Comparison of ENCODE assay signal across 31 mouse cellular contexts in genomic region chr5:143422990-143423389, GRCm38 (mm10). TPM values are rescaled to one million over a fixed set of nuclear protein-coding genes. Genes with fewer than 3 reads are reported as not detected.
DNase-seq lines count a peak whose midpoint lies in the region; ATAC-seq and TF ChIP-seq lines count a peak whose summit lies in the region.
"Had no signal": no experiment of that assay in that cellular context is flagged by ENCODE, and none has a peak within 500 bp of the region (broad histone marks: within the 10 kb centered on the region; RNA-seq: fewer than 3 reads in every experiment).

No protein-coding gene starts in this region.

- no peak for TF ChIP-seq EP300 in heart, postnatal 0 days (IDR thresholded peaks at IDR 0.05; ENCODE audit: low read depth)

- no peak overlapping the region for H3K4me3 ChIP-seq in heart, postnatal 0 days (ENCODE audit: low read depth, low read length)
- no peak overlapping the region for H3K4me3 ChIP-seq in layer of hippocampus, adult 2 months
- no peak overlapping the region for H3K4me3 ChIP-seq in midbrain, embryonic 11.5 days (ENCODE audit: low read depth, low read length)
- H3K4me3 ChIP-seq in midbrain, embryonic 15.5 days = no peak overlapping the region
- no peak overlapping the region for H3K4me3 ChIP-seq in forebrain, embryonic 12.5 days (replicated peaks)
- H3K4me3 ChIP-seq: embryonic facial prominence, embryonic 13.5 days; forebrain, embryonic 10.5 days; heart, embryonic 10.5 days; heart, embryonic 15.5 days; hindbrain, embryonic 13.5 days; limb, embryonic 10.5 days; limb, embryonic 15.5 days; lung, embryonic 15.5 days; myocyte; neural tube, embryonic 12.5 days had no signal

- H3K4me2 ChIP-seq in heart, postnatal 0 days (ENCODE audit: low read depth, low read length) = no peak overlapping the region
- no peak overlapping the region for H3K4me2 ChIP-seq in midbrain, embryonic 11.5 days
- no peak overlapping the region for H3K4me2 ChIP-seq in midbrain, embryonic 15.5 days
- H3K4me2 ChIP-seq in forebrain, embryonic 12.5 days = no peak overlapping the region
- H3K4me2 ChIP-seq: embryonic facial prominence, embryonic 13.5 days; heart, embryonic 15.5 days; hindbrain, embryonic 13.5 days; limb, embryonic 15.5 days; lung, embryonic 15.5 days; neural tube, embryonic 12.5 days had no signal

- H3K36me3 ChIP-seq in heart, postnatal 0 days (replicated peaks; ENCODE audit: control insufficient read depth, insufficient read depth, low read length) = peaks cover 38% of the 10 kb centered on the region
- peaks cover 12% of the 10 kb centered on the region for H3K36me3 ChIP-seq in midbrain, embryonic 11.5 days (ENCODE audit: control insufficient read depth, insufficient read depth, low read length)
- H3K36me3 ChIP-seq in midbrain, embryonic 15.5 days (replicated peaks) = peaks cover 36% of the 10 kb centered on the region
- H3K36me3 ChIP-seq in forebrain, embryonic 12.5 days (replicated peaks) = peaks cover 35% of the 10 kb centered on the region

- TF ChIP-seq CTCF in heart, postnatal 0 days (IDR thresholded peaks at IDR 0.05; ENCODE audit: low read depth) = peak; percentile 12; the same call in 1 of the 2 replicates
- peak; percentile 53 for TF ChIP-seq CTCF in layer of hippocampus, adult 2 months (conservative IDR thresholded peaks at IDR 0.05)

- H3K9me3 ChIP-seq in heart, postnatal 0 days (replicated peaks; ENCODE audit: control insufficient read depth, low read length) = no peaks in the 10 kb centered on the region
- H3K9me3 ChIP-seq in midbrain, embryonic 11.5 days (ENCODE audit: control insufficient read depth, low read length) = no peaks in the 10 kb centered on the region
- H3K9me3 ChIP-seq in midbrain, embryonic 15.5 days = no peaks in the 10 kb centered on the region
- no peaks in the 10 kb centered on the region for H3K9me3 ChIP-seq in forebrain, embryonic 12.5 days
- H3K9me3 ChIP-seq: embryonic facial prominence, embryonic 13.5 days; forebrain, embryonic 10.5 days; heart, embryonic 10.5 days; heart, embryonic 15.5 days; hindbrain, embryonic 13.5 days; limb, embryonic 10.5 days; limb, embryonic 15.5 days; lung, embryonic 15.5 days; neural tube, embryonic 12.5 days had no signal

- no peak overlapping the region for H3K27ac ChIP-seq in heart, postnatal 0 days (ENCODE audit: low read depth)
- H3K27ac ChIP-seq in layer of hippocampus, adult 2 months = no peak overlapping the region
- no peak overlapping the region for H3K27ac ChIP-seq in midbrain, embryonic 11.5 days (ENCODE audit: low read depth, low read length)
- H3K27ac ChIP-seq in midbrain, embryonic 15.5 days = no peak overlapping the region
- no peak overlapping the region for H3K27ac ChIP-seq in forebrain, embryonic 12.5 days
- H3K27ac ChIP-seq: embryonic facial prominence, embryonic 13.5 days; forebrain, embryonic 10.5 days; heart, embryonic 10.5 days; heart, embryonic 15.5 days; hindbrain, embryonic 13.5 days; limb, embryonic 10.5 days; limb, embryonic 15.5 days; liver, embryonic 14.5 days; lung, embryonic 15.5 days; macrophage; neural tube, embryonic 12.5 days had no signal

- H3K9ac ChIP-seq in heart, postnatal 0 days (replicated peaks; ENCODE audit: low read depth, low read length) = no peak overlapping the region
- H3K9ac ChIP-seq in midbrain, embryonic 11.5 days (ENCODE audit: low read length) = no peak overlapping the region
- H3K9ac ChIP-seq in midbrain, embryonic 15.5 days = no peak overlapping the region
- H3K9ac ChIP-seq in forebrain, embryonic 12.5 days = no peak overlapping the region
- H3K9ac ChIP-seq: embryonic facial prominence, embryonic 13.5 days; heart, embryonic 15.5 days; hindbrain, embryonic 13.5 days; limb, embryonic 15.5 days; liver, embryonic 14.5 days; lung, embryonic 15.5 days; neural tube, embryonic 12.5 days had no signal

- H3K4me1 ChIP-seq in heart, postnatal 0 days (ENCODE audit: control insufficient read depth, insufficient read depth) = no peaks in the 10 kb centered on the region
- H3K4me1 ChIP-seq in midbrain, embryonic 11.5 days (ENCODE audit: control insufficient read depth, insufficient read depth, low read length) = no peaks in the 10 kb centered on the region
- no peaks in the 10 kb centered on the region for H3K4me1 ChIP-seq in midbrain, embryonic 15.5 days
- no peaks in the 10 kb centered on the region for H3K4me1 ChIP-seq in forebrain, embryonic 12.5 days
- H3K4me1 ChIP-seq: embryonic facial prominence, embryonic 13.5 days; forebrain, embryonic 10.5 days; heart, embryonic 10.5 days; heart, embryonic 15.5 days; hindbrain, embryonic 13.5 days; limb, embryonic 10.5 days; limb, embryonic 15.5 days; lung, embryonic 15.5 days; neural tube, embryonic 12.5 days had no signal

- ATAC-seq in heart, postnatal 0 days (ENCODE audit: insufficient read depth, low read depth) = no peak
- ATAC-seq in midbrain, embryonic 11.5 days (ENCODE audit: low FRiP score) = no peak
- ATAC-seq in midbrain, embryonic 15.5 days (replicated peaks) = no peak
- no peak for ATAC-seq in forebrain, embryonic 12.5 days (ENCODE audit: low FRiP score)
- ATAC-seq: forebrain, embryonic 16.5 days; inflammation-experienced regulatory T-cells, adult 6 months; midbrain, embryonic 16.5 days had no signal

- 83% methylated on average over 4 of the region's 4 CpGs for WGBS in heart, postnatal 0 days
- 87% methylated on average over 4 of the region's 4 CpGs for WGBS in midbrain, embryonic 11.5 days
- 91% methylated on average over 4 of the region's 4 CpGs for WGBS in midbrain, embryonic 15.5 days
- WGBS in forebrain, embryonic 12.5 days = 85% methylated on average over 4 of the region's 4 CpGs

- H3K27me3 ChIP-seq in heart, postnatal 0 days (ENCODE audit: control insufficient read depth, insufficient read depth, low read length) = no peaks in the 10 kb centered on the region
- H3K27me3 ChIP-seq in midbrain, embryonic 11.5 days (ENCODE audit: control insufficient read depth, insufficient read depth, low read length) = no peaks in the 10 kb centered on the region
- H3K27me3 ChIP-seq in midbrain, embryonic 15.5 days (replicated peaks) = no peaks in the 10 kb centered on the region
- no peaks in the 10 kb centered on the region for H3K27me3 ChIP-seq in forebrain, embryonic 12.5 days
- H3K27me3 ChIP-seq: embryonic facial prominence, embryonic 13.5 days; heart, embryonic 15.5 days; hindbrain, embryonic 13.5 days; limb, embryonic 15.5 days; lung, embryonic 15.5 days; neural tube, embryonic 12.5 days had no signal

- no peak for DNase-seq in heart, postnatal 0 days (ENCODE audit: low spot score)
- DNase-seq in heart, adult 18-20 months = no peak
- no peak for DNase-seq in layer of hippocampus, adult 2 months (ENCODE audit: low spot score in 2 of 2)
- no peak for DNase-seq in layer of hippocampus, adult 11-12 months (ENCODE audit: low spot score)
- DNase-seq in midbrain, embryonic 11.5 days (ENCODE audit: low spot score, missing footprints) = peak; percentile 47
- DNase-seq: adrenal gland, postnatal 25 days; cerebellum, adult 11-12 months; cerebellum, postnatal 10 days; gastrocnemius, postnatal 10 days; heart, postnatal 4 days; kidney, postnatal 25 days; right cerebral cortex, postnatal 4 days; thymus, adult 2 months; thymus, postnatal 36 days had no signal

RNA-seq across cellular contexts. Expression of gene Kdelr2, which starts 19.4 kb away (rescaled TPM):
- 126 and 128 TPM in 2 replicates for total RNA-seq in heart, postnatal 0 days (2014; rRNA removed; ENCODE audit: low replicate concordance)
- polyA plus RNA-seq in heart, postnatal 0 days (2015; fragmentation: Nextera tagmentation; extraction: Ambion mirVana) = 154 and 170 TPM in 2 replicates
- 10 to 100 TPM; 48.7 to 49.0 TPM for total RNA-seq in heart, adult 18-20 months (2021)
- 10 to 100 TPM; 34.3 to 36.2 TPM for total RNA-seq in layer of hippocampus, adult 2 months (2021)
- 187 and 190 TPM in 2 replicates for polyA plus RNA-seq in midbrain, embryonic 11.5 days (2014; fragmentation: Nextera tagmentation; extraction: Ambion mirVana)
- polyA plus RNA-seq in midbrain, embryonic 15.5 days (2015; fragmentation: Nextera tagmentation; extraction: Ambion mirVana) = 123 TPM in 2 replicates
- 169 and 173 TPM in 2 replicates for polyA plus RNA-seq in forebrain, embryonic 12.5 days (2016; fragmentation: Nextera tagmentation; extraction: Ambion mirVana)

RNA-seq across cellular contexts. Expression of gene Daglb, which starts 41.4 kb away (rescaled TPM):
- total RNA-seq in heart, postnatal 0 days (2014; rRNA removed; ENCODE audit: low replicate concordance) = 11.3 and 12.8 TPM in 2 replicates
- 7.9 and 8.0 TPM in 2 replicates for polyA plus RNA-seq in heart, postnatal 0 days (2015; fragmentation: Nextera tagmentation; extraction: Ambion mirVana)
- 1 to 10 TPM; 8.1 to 9.6 TPM for total RNA-seq in heart, adult 18-20 months (2021)
- total RNA-seq in layer of hippocampus, adult 2 months (2021) = 10 to 100 TPM; 27.7 to 32.1 TPM
- 9.5 and 10.1 TPM in 2 replicates for polyA plus RNA-seq in midbrain, embryonic 11.5 days (2014; fragmentation: Nextera tagmentation; extraction: Ambion mirVana)
- polyA plus RNA-seq in midbrain, embryonic 15.5 days (2015; fragmentation: Nextera tagmentation; extraction: Ambion mirVana) = 22.6 and 23.3 TPM in 2 replicates
- polyA plus RNA-seq in forebrain, embryonic 12.5 days (2016; fragmentation: Nextera tagmentation; extraction: Ambion mirVana) = 13.0 and 13.8 TPM in 2 replicates
